Mouse (Mus musculus) left cerebral cortex, adult 8-10 months (tissue): Measurements from ENCODE around the gene Nf1. TPM values are rescaled to one million over a fixed set of nuclear protein-coding genes. Genes with fewer than 3 reads are reported as not detected.
A peak's percentile ranks its signal among the peaks of the same experiment; 100 is the strongest.

Experiments used
- DNase-seq, 2 experiments: peaks; one replicate each; pipeline ENCODE4 v3.0.0; 2022; ENCODE audit warnings: low spot score in 2 of 2
- total RNA-seq, 4 experiments: library from RNA; stranded (reverse); gene quantifications; 2 replicates each; pipeline ENCODE4 v1.2.4; 2022

Gene Nf1
- total RNA-seq, 4 experiments from 2014 or later = 105 to 139 (median 119) TPM

DNA sequence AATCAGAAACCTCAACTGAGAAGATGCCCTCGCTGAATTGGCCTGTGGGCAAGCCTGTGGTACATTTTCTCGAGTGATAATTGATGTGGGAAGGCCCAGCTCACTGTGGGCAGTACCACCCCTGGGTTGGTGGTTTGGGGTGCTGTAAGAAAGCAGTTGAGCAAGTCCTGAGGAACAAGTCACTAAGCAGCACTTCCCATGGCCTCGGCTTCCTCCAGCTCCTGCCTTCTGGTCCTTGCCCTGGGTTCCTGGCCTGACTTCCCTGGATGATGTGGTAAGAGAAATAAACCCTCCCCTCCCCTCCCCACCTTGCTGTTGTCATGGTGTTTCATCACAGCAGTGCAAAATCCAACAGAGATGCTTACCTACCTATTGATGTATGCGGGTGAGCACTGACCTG is 11.4 kb upstream of the Nf1 start:
- DNase-seq = no peak

DNA sequence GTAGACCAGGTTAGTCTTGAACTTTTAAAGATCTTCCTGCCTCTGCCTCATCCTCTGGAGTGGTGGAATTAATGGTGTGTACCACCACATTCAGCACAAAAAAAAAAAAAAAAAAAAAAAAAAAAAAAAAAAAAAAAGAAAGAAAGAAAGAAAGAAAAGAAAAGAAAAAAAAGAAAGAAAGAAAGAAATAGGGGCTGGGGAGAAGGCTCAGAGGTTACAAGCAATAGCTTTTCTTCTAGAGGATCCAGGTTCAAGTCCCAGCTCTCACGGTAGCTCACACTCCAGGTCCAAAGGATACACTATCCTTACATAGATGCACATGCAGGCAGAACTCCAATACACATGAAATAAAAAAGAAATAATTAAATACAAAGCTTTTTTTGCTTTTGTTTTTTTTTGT is 9.9 kb upstream of the Nf1 start:
- DNase-seq = no peak

DNA sequence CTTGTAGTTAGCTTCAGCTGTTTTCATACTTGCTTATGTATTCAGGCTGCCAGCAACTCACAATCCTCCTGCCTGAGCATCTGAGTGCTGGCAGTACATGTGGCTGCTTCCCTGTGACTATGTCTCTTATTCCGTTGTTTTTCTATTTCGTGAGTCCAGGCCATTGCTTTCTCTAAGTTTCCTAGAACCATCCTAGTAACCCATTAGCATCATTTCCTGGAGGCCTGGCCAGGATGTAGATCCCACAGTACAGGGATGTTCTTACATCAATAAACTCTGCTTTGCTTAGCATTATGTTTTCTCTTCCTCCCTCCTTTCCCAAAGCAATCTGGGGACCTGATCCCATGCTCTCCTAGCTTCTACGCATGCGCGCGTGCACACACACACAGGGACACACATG is 4.4 kb upstream of the Nf1 start:
- no peak for DNase-seq

DNA sequence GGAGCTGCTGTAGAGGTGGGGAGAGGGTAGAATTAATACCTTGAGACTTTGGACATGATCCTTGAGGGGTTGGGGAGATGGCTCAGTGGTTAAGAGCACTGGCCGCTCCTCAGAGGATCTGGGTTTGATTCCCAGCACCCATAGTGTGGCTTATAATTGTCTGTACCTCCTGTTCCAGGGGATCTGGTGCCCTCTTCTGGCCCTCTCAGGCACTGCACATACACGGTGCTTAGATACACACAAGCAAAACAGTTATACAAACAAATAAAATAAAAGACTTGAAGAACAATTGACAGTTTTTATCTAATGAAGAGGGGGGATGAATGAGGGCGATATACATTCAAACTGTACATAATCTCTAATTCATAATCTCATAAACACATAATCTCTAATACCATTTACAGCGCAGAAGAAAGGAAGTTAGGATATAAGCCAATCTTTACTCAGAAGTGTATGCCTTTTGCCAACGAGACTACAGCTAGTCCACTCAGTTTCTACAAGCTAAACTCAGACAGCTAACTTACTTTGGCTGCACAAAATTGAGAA is 2.7 kb upstream of the Nf1 start:
- DNase-seq = no peak

DNA sequence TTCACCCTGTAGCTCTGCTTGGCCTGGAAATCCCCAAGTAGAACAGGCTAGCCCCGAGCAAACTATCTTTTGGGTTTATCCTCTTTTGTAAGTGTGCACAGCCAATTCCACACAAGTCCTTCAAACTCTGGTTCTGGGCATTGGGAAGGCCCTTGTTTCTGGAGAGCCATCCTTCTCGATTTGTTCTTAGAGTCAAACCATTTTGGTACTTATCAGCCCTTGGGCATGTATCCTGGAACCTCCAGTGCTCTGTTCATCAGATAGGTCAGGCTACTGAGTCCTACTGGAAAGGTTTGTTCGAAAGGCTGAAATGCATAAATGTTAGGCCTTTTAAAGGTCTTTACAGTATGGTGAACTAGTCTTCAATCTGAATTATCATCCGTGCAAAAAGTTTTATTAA is 872 bp upstream of the Nf1 start:
- DNase-seq = no peak

DNA sequence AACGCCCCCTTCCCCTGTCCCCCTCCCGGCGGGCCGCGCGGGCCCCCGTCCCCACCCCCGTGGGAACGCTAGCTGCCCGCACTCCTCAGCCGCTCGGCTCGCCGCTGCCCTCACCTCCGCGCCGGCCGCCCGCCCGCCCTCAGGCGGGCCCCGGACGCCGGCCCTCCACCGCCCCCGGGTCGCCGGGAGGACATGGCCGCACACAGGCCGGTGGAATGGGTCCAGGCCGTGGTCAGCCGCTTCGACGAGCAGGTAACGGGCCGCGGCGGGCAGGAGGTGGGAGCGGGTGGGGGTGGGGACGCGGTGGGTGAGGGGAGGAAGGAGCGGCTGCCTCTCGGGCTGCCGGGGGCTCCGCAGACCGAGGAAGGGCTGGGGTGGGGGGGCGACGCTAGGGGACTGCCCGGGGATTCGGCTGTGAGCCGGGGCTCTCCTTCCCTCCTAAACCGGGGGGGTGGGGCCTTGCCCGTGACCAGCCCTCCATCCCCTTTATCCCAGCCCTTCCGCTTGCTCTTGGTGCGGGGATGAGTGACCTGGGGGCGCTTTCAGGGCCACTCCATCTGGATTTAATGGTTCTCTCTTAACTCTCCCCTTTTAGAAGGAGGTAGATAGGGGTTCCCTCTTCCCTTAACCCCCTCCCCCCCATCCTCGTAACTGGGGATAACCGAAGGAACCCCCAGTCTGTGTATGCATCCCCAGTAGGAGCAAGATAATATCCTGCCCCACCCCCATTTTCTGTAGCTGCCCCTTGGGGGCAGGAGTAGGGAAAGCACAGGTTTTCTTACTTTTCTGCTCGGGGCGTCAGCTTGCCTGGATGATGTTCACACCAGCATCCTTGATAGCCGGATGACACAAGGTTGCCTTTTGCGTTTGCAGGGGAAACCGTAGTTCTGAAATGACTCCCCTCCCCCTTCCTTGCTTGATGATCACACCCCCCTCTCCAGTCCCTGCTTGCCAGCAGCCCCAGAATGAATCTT is 602 bp downstream of the Nf1 start:
- DNase-seq = peak in 1 of 2 experiments; percentile 16

DNA sequence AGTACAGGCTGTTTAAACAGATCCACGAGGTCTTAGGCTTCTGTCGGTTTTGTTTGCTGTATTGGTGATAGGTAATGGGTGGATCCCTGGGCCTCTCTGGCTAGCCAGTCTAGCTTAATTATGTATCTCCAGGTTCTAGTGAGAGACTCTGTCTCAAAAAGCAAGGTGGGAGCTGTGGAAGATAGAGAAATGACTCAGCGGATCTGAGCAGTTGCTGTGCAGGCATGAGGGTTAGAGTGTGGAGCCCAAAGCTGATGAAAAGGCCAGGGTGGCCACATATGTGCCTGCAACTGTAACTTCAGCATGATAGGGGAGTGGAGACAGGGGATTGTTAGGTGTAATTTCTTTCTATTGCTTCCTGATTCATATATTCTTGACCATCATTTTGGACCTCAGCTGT is 17.5 kb downstream of the Nf1 start:
- no peak for DNase-seq

DNA sequence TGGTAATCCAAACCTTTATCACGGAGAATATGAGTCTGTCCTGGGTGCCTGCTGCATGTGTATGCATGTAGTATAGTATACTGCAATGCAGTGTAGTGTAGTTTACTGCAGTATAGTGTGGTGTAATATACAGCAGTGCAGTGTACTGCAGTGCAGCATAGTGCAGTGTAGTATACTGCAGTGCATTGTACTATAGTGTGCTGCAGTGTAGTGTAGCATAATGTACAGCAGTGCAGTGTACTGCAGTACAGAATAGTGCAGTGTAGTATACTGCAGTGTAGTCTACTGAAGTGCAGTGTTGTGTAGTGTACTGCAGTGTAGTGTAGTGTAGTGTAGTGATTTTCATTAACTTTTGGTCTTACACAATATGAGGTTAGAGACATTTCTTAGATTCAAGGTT is 17.9 kb downstream of the Nf1 start:
- DNase-seq = no peak

DNA sequence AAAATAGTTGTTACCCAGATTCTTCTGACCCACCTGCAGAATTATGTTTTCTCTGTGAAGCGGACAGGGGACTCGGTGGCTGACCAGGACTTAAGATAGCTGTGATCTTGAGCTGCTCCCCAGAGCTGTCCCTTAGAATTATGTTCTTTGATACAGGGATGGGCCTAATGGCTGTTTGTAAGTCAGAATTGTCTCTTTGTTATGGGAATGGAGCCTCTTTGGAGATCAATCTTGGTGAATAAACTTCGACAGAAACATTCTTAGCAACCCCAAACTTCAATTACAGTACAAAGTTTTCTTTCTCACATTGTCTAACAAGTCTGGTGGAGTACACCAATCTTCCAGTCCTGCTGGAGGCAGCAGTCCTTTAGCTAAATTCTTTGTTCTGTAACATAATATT is 25.5 kb downstream of the Nf1 start:
- no peak for DNase-seq

DNA sequence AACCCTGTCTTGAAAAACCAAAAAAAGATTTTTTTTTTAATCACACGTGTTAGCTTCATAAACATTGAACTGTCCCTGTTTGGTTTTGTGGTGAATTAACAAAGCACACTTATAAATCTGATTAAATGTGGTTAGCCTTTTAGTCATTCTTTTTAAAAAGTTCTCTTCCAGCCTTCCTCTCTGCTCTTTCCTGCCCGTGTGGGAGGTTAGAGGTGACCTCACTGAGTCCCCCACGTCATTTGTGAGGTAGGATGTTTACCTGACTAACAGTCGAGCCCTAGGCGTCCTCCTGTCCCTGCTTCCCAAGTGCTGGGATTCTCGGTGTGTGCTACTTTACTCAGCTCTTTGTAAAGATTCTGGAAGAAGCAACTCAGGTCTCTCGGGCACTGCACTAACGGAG is 26.8 kb downstream of the Nf1 start:
- no peak for DNase-seq

DNA sequence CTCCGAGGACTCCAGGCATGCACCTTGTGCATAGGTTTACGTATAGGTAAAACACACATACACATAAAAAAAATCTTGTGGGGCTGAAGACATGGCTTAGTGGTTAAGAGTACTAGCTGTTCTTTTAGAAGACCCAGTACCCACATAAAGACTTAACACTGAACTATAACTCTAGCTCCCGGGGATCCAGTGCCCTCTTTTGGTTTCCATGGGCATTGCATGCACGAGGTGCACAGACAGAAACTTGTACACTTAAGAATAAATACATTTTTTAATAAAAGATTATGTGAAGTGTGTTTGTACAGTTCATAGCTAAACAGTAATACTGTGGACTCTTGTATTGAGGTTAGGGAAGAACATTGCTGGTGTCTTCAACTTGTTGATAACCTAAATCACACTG is 33.5 kb downstream of the Nf1 start:
- DNase-seq = no peak

DNA sequence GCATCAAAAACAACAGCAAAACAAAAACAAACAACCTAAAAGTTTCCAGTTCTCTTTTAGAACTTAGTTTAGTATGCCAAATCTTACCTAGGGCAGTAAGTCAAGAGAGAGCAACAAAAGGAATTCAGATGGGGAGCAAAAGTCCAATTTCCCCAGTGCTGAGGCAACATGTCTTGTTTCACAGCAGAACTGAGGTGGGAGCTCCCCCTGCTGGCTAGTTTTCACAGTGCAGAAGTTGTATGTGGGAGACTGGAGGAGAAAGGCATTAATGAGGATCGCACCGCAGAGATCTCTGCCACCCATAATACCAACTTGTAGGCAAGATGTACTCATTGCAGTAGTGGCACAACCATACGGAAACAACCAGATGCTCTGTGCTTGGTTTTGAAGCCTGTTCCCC is 58.8 kb downstream of the Nf1 start:
- peak; percentile 36 to 89 for DNase-seq

DNA sequence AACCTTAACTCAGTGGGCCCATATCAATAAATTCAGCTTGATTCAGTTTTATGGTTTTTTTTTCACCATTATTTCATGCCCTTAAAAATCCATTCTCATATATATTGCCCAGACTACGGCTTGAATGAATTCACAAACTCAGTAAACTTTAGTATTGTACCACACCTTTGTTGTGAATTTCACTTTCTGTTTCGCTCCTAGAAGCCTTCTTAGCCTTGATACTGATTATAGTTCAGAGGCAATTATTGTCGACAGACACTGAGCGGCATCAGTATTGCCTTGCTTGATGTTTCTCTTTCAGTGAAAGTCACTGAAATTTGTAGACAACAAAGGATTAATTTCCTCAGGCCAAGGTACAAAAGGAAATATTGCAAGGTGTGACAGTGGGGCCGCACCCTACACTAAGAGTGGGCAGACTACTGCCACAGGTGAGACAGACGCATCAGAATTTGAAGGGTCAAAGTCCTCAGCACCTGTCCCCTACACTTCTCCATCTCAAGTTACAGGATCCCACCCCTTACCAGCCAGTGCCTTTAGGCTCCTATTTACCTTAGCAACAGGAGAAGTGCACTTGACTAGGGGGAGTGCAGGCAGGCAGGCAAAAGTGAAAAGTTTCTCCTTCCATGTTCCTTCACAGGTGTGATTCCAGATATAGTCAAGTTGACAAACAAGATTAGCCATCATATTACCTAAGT is 64.3 kb downstream of the Nf1 start:
- no peak for DNase-seq

DNA sequence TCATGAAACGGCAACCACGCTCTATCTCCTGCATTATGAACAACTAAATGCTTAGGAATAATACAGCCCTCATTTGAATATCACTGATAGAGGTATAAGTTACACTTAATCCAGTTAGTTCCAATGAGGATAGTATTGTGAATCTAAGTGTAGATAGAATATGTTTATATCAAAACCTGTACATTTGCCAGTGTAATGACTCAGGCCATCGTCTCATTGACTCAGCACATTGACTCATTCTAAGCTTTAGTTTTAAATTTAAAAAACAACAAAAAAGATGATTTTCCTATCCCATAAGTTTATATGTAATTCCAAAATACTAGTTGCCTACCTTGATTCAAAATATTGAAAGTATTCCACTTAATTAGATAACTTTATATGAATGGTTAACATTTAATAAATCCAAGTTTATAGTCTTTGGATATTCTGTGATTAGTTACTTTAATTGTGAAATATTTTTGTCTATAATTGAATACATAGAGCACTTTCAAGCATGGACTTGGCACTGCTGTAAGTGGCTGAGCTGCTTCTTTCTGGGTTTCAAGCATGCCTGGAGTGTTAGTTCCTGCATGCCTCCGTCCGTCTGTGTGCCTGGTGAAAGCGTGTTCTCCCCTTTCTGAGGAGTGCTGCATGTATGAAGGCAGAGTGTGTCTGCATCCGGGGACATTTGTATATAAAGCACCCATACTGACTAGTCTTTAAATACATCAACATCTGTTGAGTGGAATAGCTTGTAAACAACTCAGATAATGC is 74.4 kb downstream of the Nf1 start:
- DNase-seq = no peak

DNA sequence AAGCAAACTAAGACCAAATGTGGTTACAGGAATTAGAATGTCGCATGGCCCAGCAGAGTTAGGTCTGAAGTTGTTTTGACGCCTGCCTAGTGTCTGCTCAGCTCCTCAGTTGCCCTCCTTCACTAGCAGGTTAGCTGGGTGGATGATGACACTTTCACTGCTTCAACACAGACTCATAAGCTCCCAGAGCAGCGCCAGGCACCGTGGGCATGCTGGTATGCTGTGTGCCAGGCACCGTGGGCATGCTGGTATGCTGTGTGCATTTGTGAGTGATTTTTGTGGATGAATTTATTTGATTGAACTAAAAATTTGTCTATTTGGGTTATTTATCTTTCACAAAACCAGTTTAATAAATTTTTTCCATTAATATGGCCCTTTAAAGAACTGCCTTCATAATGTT is 83.0 kb downstream of the Nf1 start:
- no peak for DNase-seq

DNA sequence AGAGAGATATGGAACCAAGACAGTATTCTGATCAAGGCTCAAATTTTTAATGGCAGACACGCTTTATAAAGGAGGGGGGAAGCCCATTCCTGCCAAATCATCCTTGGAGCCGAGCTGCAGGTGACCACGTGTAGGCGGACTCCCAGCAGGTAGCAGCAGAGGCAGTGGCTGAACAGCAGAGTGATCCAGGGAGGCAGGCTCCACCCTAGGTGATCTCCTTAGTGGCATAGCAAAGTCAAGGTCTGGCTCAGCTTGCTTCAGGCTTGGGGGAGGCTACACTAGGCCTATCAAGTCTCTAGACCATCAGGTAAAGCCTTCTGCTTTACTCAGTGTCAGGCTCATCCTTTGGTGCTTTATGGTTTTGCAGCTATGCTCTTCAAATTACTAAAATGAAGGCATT is 87.1 kb downstream of the Nf1 start:
- no peak for DNase-seq

DNA sequence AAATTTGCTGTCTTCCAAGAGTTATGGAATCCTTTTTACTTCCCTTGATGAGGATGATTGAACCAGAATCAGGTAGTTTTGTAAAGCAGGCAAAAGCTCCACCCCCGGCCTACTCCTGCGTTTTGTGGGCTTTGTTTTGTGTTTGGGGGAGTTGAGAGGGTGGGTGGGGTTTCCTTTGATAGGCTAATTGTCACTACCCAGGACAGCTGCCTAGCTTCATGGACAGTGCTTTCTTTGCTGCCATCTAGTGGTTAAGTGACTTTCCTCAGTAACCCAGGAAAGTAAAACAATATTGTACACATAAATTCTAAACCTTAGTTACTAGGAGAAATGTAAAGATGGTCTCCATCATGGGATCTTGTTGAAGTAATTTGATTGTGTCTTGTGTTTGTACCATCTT is 88.1 kb downstream of the Nf1 start:
- DNase-seq = no peak

DNA sequence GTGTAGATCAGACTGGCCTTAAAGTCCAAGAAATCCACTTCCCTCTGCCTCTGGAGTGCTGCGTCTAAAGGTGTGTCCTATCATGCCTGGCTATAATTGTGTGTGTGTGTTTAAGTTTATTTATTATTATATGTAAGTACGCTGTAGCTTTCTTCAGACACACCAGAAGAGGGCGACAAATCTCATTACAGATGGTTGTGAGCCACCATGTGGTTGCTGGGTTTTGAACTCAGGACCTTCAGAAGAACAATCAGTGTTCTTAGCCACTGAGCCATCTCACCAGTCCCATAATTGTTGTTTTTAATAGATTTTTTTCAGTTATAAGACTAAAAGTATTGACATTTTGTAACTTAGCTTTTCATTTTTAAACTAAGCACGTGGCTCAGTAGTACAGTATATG is 95.8 kb downstream of the Nf1 start:
- no peak for DNase-seq

DNA sequence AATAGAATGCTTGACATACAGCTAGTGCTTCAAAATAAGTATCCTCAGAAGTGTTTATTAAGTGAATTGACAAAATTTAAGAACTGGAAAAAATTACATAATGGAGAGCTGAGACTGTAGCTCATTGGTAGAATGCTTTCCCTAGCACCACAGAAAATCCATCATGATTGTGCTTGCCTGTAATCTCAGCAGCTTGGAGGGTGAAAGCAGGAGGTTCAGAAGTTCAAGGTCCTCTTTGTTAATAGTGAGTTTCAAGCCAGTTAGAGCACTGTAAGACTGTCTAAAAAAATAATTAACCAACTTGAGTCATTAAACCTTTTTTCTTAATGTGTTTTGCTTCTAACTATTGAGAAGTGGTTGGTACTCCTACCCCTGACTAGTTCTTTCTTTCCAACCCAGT is 108.9 kb downstream of the Nf1 start:
- no peak for DNase-seq

DNA sequence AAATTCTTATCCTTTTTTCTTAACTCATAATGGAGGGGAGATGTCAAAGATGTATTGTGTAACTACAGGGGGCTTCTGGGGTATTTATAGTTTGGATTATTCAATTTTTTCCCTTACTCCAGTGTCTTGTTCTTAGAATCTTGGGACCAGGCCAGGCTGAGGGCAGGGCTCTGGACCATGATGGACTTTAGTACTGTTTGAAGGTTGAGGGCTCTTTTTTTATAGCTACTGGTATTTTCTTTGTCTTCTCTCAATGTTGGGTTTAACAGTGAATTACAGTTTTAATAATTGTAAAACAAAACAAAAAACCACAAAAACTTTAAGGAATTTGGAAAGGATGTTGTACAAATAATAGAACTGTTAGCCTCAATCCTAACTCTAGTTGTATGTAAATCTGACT is 113.5 kb downstream of the Nf1 start:
- DNase-seq = no peak

DNA sequence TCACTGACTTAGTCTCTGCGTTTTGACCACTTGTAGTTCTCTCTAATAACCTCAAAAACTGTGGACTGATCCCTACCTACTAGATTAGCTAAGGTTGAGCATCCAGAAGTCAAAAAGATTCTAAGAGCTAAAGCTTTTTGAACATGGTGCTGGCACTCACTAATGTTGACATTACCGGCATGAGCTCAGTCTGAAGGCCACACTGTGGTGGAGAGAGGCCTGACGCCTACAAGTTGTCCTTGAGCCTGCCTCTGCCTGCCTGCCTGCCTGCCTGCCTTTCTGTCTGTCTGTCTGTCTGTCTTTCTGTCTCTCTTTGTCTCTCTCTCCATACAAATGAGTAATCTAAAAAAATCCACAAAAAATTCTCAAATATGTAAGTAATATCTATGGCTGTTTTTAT is 118.4 kb downstream of the Nf1 start:
- no peak for DNase-seq

DNA sequence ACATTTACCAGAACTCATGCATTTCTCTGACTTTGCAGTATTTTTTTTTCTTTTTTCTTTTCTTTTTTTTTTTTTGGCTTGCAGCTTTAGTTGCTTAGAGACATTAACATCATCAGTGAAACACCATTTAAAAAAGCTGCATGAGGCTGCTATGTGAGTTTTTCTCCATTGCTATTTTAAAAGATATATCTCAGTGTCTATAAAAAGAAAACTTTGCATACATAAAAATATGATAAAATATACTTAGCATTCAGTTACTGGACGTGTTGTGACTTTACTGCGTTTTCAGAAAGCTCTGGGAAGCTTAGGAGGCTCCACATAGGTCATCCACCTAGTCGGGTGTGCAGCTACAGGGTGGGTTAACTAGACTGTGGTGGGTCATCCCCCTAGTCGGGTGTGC is 120.4 kb downstream of the Nf1 start:
- DNase-seq = no peak
